Mouse (Mus musculus): ENCODE measurements around the gene Lmo3.

- TF ChIP-seq HCFC1 (IDR thresholded peaks at IDR 0.05; ENCODE audit: borderline replicate concordance, insufficient read depth, low read length) (no peak), ZNF384 (IDR thresholded peaks at IDR 0.05; ENCODE audit: low read depth, low read length) (no peak)
Observed at GRCm38 (mm10) chr6:138420536-138420891, 161.3 kb downstream of the Lmo3 start.

Measured in ES-E14 (cell line).